Mouse (Mus musculus) splenic B cell, adult 2 months (primary cell): ENCODE measurements around the gene Gm7075.
"Not testable (repeated sequence)": the region's sequence is repeated elsewhere in the genome, so short reads cannot be mapped to it uniquely, and the experiment has no call there.

Source experiments
- DNase-seq: peaks from one replicate; pipeline ENCODE4 v3.0.0-alpha.2; 2011; ENCODE audit warnings: low read depth, low spot score
- H3K27me3 ChIP-seq: 2 replicates; pipeline ENCODE4 v1.6.1; 2012; ENCODE audit warnings: mild to moderate bottlenecking, low read length, moderate library complexity, mixed read lengths; ENCODE audit not compliant: control insufficient read depth, poor library complexity, insufficient read depth, severe bottlenecking
- H3K36me3 ChIP-seq: 2 replicates; pipeline ENCODE4 v1.6.1; 2012; ENCODE audit warnings: mild to moderate bottlenecking, low read length, moderate library complexity, mixed read lengths; ENCODE audit not compliant: control insufficient read depth, poor library complexity, insufficient read depth, severe bottlenecking

The Gm7075 gene

DNA sequence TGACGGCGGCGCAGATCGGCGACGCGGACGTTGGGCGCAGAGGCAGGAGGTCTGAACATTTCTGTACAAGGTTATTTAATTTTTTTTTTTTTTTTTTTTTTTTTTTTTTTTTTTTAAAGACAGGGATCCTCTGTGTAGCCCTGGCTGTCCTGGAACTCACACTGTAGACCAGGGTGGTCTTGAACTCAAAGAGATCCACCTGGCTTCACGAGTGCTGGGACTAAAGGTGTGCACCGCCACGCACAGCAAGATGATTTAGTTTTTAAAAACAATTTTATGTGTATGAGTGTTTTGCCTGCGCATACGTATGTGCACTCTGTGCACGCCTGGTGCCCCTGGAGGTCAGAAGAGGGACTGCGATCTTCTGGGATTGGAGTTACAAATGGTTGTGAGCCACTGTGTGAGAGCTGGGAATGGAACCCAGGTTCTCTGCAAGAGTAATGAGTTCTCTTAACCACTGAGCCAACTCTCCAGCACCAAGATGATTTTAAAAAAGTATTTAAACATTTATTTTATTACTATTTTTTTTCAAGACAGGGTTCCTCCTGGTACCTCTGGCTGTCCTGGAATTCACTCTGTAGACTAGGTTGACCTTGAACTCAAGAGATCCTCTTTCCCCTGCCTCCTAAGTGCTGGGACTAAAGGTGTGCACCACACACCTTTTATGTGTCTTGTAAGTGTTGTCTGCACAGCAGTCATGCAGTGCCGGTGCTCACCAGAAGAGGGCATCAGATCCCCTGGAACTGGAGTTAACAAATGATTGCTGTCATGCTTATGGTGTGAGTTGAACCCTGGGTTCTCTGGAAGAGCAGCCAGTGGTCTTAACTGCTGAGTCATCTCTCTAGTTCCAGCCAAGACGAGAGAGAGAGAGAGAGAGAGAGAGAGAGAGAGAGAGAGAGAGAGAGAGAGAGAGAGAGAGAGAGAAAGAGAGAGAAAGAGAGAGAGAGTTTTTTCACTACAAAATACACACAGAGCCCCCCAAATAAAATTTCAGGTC lies at the start of gene Gm7075:
Gene Gm7075, minus strand, starts transcription at position 51 of the 997 bp plus-strand sequence.
- H3K27me3 ChIP-seq: no peaks in the 10 kb centered on the region
- H3K36me3 ChIP-seq: no peaks in the 10 kb centered on the region
- DNase-seq: peak; percentile 69

DNA sequence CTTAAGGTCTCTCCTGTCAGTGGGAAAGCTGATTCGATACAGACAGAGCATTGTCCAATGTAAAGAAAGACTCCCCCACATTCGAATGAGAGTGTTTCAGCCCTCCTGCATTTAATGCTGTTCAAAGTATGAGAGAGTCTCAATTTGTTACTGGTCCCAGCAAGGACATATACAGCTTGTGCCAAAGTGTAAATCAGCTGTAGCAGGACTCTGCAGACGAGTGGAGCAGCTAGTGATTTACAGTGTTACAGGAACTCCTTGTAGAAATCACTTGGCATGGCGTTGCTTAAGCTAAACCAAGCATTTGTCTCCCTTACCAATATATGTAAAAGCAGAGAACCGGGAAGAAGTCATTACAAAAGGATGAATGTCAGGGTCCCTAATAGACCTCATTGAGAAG lies 39.3 kb upstream of the Gm7075 start:
- DNase-seq: no peak
- Histone ChIP-seq H3K27me3 (no peaks in the 10 kb centered on the region), H3K36me3 (no peaks in the 10 kb centered on the region)

DNA sequence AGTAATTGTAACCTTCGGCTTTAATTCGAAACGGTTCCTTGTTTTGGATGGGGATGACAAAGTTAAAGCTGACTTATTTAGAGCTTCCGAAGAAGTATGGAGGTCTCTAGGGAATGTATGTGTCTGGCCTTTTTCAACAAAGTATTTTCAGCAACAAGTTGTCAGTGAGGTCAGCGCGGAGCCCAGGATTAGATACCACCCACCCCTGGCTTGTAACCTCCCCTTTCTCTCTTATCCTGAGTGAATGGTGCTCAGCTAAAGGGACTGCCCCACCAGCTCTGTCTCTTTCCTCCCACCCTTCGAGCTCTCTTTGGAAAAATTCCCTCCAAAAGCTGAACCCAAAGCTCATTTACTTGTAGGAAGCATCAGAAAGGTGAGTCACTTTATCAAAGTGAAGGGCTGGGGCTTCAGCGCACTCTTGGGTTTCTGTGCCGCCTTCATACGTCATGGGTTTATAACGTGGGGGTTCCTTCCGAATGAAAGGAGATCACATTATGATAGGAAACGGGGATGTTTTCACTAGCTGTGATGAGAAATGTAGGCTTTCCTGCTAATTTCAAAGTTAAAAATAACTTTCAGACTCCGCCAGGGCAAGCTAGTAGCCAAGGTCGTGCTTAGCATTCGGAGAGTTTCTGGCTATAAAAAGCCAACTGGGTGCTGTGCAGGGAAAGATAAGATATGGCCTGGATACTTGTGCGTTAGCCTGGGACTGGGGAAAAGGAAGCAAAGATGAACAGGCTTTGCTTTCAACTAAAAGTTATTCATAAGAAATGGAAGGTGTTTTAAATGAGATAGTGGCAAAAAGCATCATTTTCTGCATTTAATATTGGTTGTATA lies 35.9 kb upstream of the Gm7075 start:
- no peak for DNase-seq
- no peaks in the 10 kb centered on the region for H3K36me3 ChIP-seq
- no peaks in the 10 kb centered on the region for H3K27me3 ChIP-seq

DNA sequence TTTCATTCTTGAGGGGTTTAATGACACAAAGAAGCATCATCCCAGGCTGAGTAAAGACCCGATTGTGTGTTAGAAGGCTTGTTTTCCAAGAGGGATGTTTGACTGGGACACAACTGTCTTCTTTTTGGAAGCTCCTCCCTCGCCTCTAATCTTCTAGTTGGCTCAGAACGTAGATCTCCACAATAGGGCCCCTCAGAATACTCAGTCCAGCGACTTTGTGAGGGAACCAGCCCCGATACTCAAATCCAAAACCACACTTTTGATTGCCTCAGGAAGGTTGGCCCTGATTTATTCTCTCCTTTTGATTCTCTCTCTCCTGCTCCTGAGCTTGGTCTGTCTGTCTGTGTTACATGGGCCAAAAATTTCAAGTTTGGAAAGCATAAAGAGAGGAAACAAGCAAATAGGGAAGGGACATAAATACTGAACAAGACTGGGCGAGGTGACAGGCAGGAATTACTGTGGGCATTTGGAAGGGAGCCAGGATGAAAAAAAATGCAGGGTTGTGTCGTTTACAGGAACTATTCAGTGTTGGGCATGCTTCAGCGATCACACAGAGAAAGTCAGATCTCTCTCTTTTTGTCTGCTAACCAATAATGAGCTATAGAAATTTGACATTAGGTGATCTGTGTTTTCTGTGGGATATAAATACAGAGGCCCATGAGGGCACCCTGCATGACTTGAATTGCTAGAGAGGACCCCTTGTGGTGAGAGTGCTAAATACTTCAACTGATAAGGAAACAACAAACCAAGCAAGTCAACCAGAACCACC lies 33.7 kb upstream of the Gm7075 start:
- DNase-seq: peak; percentile 21
- no peaks in the 10 kb centered on the region for H3K36me3 ChIP-seq
- H3K27me3 ChIP-seq: no peaks in the 10 kb centered on the region

DNA sequence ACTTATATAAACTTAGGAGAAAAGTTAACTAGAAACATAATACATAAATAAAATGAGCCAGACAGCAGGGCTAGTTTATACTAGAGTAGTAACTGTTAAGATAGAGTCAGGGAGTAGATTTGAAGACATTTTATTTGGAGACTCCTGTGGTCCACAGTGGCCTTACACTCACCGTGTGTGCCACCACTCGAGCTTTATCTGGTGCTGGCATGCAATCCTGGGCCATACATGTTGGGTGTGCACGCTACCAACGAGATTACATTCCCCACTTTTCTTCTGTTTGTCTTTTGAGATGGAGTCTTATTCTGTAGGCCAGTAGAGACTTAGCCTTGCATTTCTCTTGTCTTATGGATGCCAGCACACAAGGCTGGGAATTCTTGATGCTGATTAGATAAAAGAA lies 32.3 kb upstream of the Gm7075 start:
- H3K27me3 ChIP-seq: no peaks in the 10 kb centered on the region
- no peak for DNase-seq
- no peaks in the 10 kb centered on the region for H3K36me3 ChIP-seq

DNA sequence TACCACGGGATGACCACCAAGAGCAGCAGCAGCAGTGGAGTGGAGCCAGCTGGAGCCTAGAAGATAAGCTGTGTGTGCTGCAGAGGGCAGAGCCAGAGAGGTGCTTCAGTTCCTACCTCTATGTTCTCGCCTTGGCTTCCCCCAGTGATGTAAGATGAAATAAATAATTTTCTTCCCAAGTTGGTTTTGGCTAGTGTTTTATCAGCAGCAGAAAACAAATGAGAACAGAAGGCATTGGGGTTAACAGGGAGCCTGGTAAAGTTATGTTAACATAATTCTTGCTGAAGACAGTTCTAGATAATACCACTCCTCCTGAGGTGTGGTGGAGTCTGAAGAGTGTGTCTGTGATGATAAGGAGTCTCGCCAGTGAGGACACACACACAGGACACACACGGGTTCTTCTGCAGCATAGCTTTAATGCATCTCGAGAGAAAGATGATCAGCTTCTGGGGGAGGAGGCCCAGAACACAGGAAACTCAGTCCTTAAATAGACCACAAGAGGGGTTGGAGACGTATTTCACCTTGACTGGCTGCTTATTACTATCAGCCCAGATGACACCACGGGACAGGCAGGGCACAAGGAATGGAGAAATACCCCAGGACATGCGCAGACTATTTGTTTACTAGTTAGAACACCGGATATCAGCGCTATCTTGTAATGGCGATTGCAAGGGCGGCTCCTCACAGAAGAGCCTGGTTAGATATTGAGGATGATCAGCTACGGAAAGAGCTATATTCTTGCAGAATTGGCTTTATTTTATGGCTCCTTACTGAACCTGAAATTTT lies 23.2 kb upstream of the Gm7075 start:
- not testable (repeated sequence) for H3K36me3 ChIP-seq, H3K27me3 ChIP-seq, DNase-seq

DNA sequence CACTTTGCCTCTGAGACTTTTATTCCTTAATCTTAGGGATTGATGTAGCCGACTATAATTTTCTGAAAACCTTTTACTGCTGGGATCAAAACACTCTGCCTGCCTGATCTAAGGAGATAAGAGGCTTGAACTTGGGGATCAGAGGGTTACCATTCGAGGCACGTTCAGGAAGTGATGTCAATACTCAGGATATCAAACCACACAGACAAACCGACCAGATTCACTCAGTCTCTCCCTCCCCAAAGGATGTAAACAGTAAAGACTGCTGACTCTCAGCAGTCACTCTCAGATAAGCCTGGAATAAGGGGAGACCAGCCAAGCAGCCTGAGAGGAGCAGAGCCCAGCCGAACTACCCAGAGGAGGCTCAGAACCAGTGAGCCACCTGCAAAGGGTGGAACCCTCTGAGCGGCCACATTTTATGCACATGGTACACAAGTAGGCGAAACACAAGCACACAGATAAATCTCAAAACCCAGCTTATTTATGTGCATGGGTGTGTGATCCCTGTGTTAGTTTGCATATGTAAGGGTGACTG lies 18.2 kb upstream of the Gm7075 start:
- DNase-seq: no peak
- no peaks in the 10 kb centered on the region for H3K27me3 ChIP-seq

DNA sequence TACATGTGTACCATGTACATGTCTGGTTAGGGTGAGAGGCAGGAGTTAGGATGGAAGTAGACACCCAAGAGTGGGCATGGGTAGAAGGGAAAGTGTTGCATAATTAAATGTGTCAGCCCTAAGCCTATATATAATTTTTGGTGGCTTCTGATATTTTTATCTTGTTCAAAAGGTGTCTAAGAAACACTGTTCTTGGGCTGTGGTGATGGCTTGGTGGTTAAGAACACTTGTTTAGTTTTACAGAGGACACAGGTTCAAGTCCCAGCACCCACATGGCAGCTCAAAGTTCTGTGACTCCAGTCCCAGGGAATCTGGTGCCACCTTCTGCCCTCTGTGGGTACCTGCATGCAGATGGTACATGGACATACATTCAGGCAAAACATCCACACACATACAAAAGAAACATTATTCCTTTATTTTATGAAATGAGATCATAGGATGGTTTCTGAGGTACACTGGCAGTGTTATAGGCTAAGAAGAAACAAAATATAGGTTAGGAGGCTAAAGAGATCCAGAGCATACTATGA lies 17.2 kb upstream of the Gm7075 start:
- Histone ChIP-seq H3K27me3 (no peaks in the 10 kb centered on the region), H3K36me3 (no peaks in the 10 kb centered on the region)
- DNase-seq: no peak

More for the DNA sequence above, 18.2 kb upstream of the Gm7075 start:
- H3K36me3 ChIP-seq: no peaks in the 10 kb centered on the region

DNA sequence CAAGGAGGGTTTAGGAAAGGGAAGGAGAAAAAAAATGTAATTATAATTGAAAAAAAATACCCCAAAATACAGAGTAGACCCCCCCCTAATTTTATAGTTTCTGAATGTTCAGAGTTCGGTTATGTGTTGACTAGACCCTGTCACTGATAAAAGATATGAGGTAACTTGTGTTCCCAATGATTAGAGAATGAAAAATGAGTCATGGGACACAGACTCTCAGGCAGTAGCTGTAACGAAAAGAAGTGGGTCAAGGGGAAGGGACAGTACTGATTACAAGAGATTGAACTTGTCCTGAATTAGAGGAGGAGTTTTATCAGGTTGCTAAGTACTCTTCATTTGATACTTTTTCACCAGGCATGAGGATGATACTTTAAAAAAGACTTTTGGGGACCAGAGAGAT lies 11.3 kb upstream of the Gm7075 start:
- DNase-seq: no peak

DNA sequence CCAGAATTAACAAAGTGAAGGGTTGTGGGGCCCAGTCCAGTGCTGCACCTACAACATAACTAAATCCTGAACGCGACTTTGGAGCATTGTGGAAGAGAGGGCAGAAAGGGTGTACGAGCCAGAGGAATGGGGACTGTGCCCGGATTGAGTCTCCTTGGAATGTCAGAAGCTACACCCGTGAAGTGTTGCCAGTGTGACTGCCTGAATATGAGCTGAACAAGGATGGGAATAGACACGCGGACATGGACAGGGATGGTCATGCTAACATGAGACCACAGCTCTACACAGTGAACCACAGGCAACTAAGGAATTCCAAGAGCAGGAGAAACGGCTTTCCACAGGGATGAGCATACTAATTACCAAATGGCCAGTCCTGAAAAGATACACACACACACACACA lies 10.5 kb upstream of the Gm7075 start:
- no peak for DNase-seq
- Histone ChIP-seq H3K27me3 (no peaks in the 10 kb centered on the region), H3K36me3 (no peaks in the 10 kb centered on the region)

More for the DNA sequence above, 11.3 kb upstream of the Gm7075 start:
- Histone ChIP-seq H3K36me3 (no peaks in the 10 kb centered on the region), H3K27me3 (no peaks in the 10 kb centered on the region)

DNA sequence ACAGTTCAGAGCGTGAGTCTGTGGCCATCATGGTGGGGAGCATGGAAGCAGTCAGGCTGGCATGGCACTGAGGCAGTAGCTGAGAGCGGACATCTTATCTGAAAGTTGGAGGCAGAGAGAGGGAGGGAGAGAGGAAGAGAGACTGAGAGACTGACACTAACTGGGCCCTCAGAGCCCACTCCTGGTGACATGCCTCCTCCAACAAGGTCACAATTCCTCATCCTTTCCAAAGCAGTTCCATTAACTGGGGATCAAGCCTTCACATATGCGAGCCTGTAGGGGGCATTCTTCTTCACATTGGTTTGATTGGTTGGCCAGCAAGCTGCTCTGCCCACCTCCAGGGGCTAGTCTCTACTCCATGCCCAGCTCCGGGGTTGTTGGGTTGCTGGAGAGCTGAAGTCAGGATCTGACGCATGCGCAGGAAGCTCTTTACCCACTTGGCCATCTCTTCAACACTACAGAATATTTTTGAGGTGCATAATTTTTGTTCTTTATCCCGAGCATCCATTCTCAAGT lies 9.7 kb upstream of the Gm7075 start:
- no peaks in the 10 kb centered on the region for H3K36me3 ChIP-seq
- DNase-seq: no peak

DNA sequence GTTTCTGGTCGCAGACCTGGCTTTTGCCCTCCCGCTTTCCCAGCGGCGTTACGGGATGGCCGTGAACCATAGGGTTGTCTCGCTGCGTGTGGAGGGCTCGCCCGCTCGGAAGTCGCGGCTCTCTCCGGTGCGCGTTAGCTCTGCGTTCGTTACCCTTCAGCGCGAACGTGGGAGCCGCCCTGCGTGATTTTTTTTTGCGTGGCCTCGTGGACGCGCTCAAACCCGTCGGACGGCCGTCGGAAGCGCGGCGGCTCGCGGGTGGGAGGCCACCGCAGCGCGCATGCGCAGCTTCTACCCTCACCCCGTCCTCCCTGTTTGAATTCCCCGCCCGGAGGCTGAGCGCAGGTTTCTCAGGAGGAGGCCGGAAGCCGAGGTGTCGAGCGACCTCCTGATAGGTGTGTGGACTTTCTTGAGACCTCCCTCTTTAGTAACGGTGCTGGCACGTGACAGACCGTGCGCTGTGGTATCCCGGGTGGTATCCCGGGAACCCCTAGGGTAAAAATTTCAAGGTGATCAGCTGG lies 8.3 kb upstream of the Gm7075 start, which contains the start of gene Ctnna3:
Gene Ctnna3, plus strand, starts transcription at position 314 of the 521 bp plus-strand sequence.
- Histone ChIP-seq H3K36me3 (no peaks in the 10 kb centered on the region), H3K27me3 (no peaks in the 10 kb centered on the region)
- peak; percentile 97 for DNase-seq

More for the DNA sequence above, 9.7 kb upstream of the Gm7075 start:
- H3K27me3 ChIP-seq: no peaks in the 10 kb centered on the region

DNA sequence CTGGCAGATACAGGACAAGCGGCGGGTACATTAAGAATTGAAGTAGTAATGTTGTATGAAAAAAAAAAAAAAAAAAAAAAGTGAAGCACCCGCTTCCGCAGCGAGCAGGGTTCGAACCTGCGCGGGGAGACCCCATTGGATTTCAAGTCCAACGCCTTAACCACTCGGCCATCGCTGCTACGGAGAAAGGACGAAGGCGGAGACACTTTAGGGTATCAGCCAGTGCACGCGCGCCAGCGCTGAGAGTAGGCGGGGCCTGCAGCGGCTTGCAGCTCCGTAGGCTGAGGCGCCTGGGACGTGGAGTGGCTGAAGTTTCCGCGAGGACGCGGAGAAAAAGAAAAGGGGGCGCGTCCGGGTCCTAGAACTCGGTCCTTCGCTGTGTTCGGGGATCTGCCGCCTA lies 7.8 kb upstream of the Gm7075 start:
- DNase-seq: peak; percentile 100
- Histone ChIP-seq H3K36me3 (no peaks in the 10 kb centered on the region), H3K27me3 (no peaks in the 10 kb centered on the region)
